Mouse (Mus musculus) kidney, embryonic 16.5 days (tissue): ENCODE data around the gene Pde4a. TPM values are rescaled to one million over a fixed set of nuclear protein-coding genes. Genes with fewer than 3 reads are reported as not detected.
A peak's percentile ranks its signal among the peaks of the same experiment; 100 is the strongest.
"Not testable (repeated sequence)": the region's sequence is repeated elsewhere in the genome, so short reads cannot be mapped to it uniquely, and the experiment has no call there.

Experiments
- ATAC-seq: fragments of 200-750 bp; cut with Nextera tagmentation; 2 replicates; pipeline ENCODE4 v1.8.0; 2017; ENCODE audit warnings: moderate TSS enrichment; ENCODE audit not compliant: low FRiP score, low TSS enrichment
- H3K27ac ChIP-seq: fragments of 300-500 bp; sonication (generic); 2 replicates; pipeline ENCODE4 v1.5.1; 2014; ENCODE audit warnings: low read length
- H3K27me3 ChIP-seq: fragments of 300-500 bp; sonication (generic); 2 replicates; pipeline ENCODE4 v1.6.1; 2014; ENCODE audit warnings: low read length, control low read depth, mixed read lengths; ENCODE audit not compliant: insufficient read depth
- H3K36me3 ChIP-seq: fragments of 300-500 bp; sonication (generic); 2 replicates; pipeline ENCODE4 v1.6.1; 2014; ENCODE audit warnings: low read length, control low read depth, mixed read lengths; ENCODE audit not compliant: insufficient read depth
- H3K4me1 ChIP-seq: fragments of 300-500 bp; sonication (generic); 2 replicates; pipeline ENCODE4 v1.6.1; 2014; ENCODE audit warnings: low read length, control low read depth, mixed read lengths; ENCODE audit not compliant: insufficient read depth
- H3K4me2 ChIP-seq: fragments of 300-500 bp; sonication (generic); replicated peaks from 2 replicates; pipeline ENCODE4 v1.6.1; 2014; ENCODE audit warnings: low read depth, low read length
- H3K4me3 ChIP-seq: fragments of 300-500 bp; sonication (generic); 2 replicates; pipeline ENCODE4 v1.5.1; 2014; ENCODE audit warnings: mild to moderate bottlenecking, low read length
- H3K9ac ChIP-seq: fragments of 300-500 bp; sonication (generic); replicated peaks from 2 replicates; pipeline ENCODE4 v1.6.1; 2014; ENCODE audit warnings: low read length
- H3K9me3 ChIP-seq: fragments of 300-500 bp; sonication (generic); 2 replicates; pipeline ENCODE4 v1.6.1; 2016; ENCODE audit warnings: low read length, control low read depth
- WGBS: fragments of 180-500 bp; shearing (Covaris S2); extraction: QIAGEN DNeasy Blood & Tissue Kit; methylation state at CpG from one replicate; pipeline ENCODE4 v1.1.7; 2014; 5-methylcytosine and 5-hydroxymethylcytosine counted together
- polyA plus RNA-seq: library from polyadenylated mRNA; unstranded; fragments of >200 nt; fragmentation: Nextera tagmentation; extraction: Ambion mirVana; gene quantifications from 2 replicates; pipeline ENCODE4 v1.2.1, GENCODE M21; 2015

Gene Pde4a
- polyA plus RNA-seq, 1 experiment from 2014 or later: 14.3 TPM

DNA sequence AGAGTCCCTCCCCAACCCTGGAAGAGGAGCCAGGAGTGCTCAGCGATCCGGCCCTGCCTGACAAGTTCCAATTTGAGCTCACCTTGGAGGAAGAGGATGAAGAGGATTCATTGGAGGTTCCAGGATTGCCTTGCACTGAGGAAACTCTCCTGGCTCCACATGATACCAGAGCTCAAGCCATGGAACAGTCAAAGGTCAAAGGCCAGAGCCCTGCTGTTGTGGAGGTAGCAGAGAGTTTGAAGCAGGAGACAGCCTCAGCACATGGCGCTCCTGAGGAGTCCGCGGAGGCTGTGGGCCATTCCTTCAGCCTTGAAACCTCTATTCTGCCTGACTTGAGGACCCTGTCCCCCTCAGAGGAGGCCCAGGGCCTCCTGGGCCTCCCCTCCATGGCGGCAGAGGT is 45.3 kb downstream of the Pde4a start:
- H3K4me3 ChIP-seq: no peak overlapping the region
- no peak for ATAC-seq
- no peaks in the 10 kb centered on the region for H3K4me1 ChIP-seq
- no peak overlapping the region for H3K9ac ChIP-seq
- H3K4me2 ChIP-seq: no peak overlapping the region
- no peaks in the 10 kb centered on the region for H3K9me3 ChIP-seq
- 74% methylated on average over 6 of the region's 6 CpGs for WGBS
- no peak overlapping the region for H3K27ac ChIP-seq
- no peaks in the 10 kb centered on the region for H3K27me3 ChIP-seq
- H3K36me3 ChIP-seq: 0 out of 2 replicates have a peak, but pooled peaks cover 6% of the 10 kb centered on the region

- peaks cover 4% of the 10 kb centered on the region; the same call in 1 of the 2 replicates for H3K4me1 ChIP-seq
- H3K4me2 ChIP-seq: no peak overlapping the region
- no peaks in the 10 kb centered on the region for H3K9me3 ChIP-seq
- H3K4me3 ChIP-seq: no peak overlapping the region
- H3K36me3 ChIP-seq: 0 out of 2 replicates have a peak, but pooled peaks cover 6% of the 10 kb centered on the region
- ATAC-seq: no peak
- H3K27me3 ChIP-seq: no peaks in the 10 kb centered on the region
- 82% methylated on average over 7 of the region's 7 CpGs for WGBS
- no peak overlapping the region for H3K27ac ChIP-seq
- H3K9ac ChIP-seq: no peak overlapping the region
Measured at GRCm38 (mm10) chr9:21211624-21212023, 46.1 kb downstream of the Pde4a start.

DNA sequence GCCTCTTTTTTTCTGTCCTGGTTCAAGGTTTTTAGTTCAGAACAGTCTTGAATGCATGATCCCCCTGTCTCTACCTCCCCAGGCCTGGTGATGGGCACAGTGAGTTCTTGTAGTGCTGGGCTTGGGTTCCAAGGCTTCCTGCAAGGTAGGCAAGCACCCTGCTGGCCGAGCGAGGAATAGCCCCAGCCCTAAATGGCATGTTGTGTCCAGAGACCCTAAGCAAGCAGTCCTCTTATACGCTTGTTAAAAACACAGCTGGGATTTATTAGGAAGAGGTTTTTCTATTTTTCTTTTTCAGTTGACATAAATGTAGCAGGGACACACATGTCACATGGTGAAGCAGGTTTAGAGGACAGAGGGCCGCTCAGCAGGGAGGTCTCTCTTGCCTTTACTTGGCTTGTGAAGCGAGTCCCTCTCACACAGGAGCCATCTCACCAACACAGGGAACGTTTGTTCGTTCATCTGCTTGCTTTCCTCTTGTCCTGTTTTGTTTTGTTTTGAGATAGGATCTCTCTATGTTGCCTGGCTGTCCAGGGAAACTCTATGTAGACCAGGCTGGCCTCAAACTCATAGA is 48.2 kb downstream of the Pde4a start:
- Histone ChIP-seq H3K9me3 (no peaks in the 10 kb centered on the region), H3K4me2 (no peak overlapping the region), H3K27ac (no peak overlapping the region), H3K36me3 (0 out of 2 replicates have a peak, but pooled peaks cover 6% of the 10 kb centered on the region), H3K9ac (no peak overlapping the region), H3K27me3 (no peaks in the 10 kb centered on the region), H3K4me1 (peaks cover 4% of the 10 kb centered on the region; the same call in 1 of the 2 replicates), H3K4me3 (no peak overlapping the region)
- no peak for ATAC-seq
- WGBS: 47% methylated on average over 7 of the region's 7 CpGs

DNA sequence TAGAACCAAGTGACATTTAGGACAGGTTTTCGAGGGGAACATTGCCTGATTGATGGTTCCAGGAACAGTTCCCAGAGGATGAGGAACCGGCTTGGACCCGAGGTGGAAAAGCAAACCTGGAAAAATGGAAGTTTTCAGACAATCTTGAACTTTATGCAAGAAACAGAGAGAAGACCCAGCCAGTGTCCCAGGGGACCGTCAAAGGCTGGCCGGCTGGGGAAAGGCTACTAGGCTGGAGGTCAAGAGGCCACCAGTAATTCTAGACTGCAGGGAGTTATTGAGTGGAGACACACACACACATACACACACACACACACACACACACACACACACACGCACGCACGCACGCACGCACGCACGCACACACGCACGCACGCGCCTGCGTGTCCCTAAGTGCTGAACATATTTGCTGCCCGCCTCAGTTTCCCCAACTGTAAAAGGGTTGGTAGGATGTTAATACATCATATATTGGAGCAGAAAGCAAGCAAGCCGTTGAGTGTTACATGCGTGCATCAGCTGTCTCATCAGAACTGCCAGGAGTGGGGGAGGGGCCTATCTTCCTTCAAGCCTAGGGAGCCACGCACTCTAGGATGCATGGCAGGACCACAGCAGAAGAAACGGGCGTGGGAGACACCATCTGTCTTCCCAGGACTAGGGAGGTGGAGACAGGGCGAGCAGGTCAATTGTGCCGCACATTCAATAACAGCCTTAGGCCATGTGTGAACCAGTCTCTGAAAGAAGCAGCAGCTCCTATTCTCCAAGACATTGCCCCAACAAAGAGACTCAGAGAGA is 50.7 kb downstream of the Pde4a start:
- no peak overlapping the region for H3K9ac ChIP-seq
- WGBS: 56% methylated on average over 25 of the region's 25 CpGs
- no peaks in the 10 kb centered on the region for H3K36me3 ChIP-seq
- ATAC-seq: no peak
- no peak overlapping the region for H3K4me2 ChIP-seq
- no peak overlapping the region for H3K27ac ChIP-seq
- H3K9me3 ChIP-seq: no peaks in the 10 kb centered on the region
- peaks cover 9% of the 10 kb centered on the region; the same call in 1 of the 2 replicates for H3K4me1 ChIP-seq
- H3K27me3 ChIP-seq: no peaks in the 10 kb centered on the region
- H3K4me3 ChIP-seq: no peak overlapping the region

GRCm38 (mm10) chr9:21219820-21220219 is 54.3 kb downstream of the Pde4a start:
- no peak for ATAC-seq
- Histone ChIP-seq H3K36me3 (no peaks in the 10 kb centered on the region), H3K9me3 (peaks cover 2% of the 10 kb centered on the region; the same call in 1 of the 2 replicates), H3K27ac (no peak overlapping the region), H3K27me3 (no peaks in the 10 kb centered on the region), H3K9ac (no peak overlapping the region), H3K4me3 (no peak overlapping the region), H3K4me2 (no peak overlapping the region), H3K4me1 (peaks cover 9% of the 10 kb centered on the region; the same call in 1 of the 2 replicates)
- WGBS: 61% methylated on average over 3 of the region's 3 CpGs

GRCm38 (mm10) chr9:21220490-21221382 is 55.2 kb downstream of the Pde4a start:
- Histone ChIP-seq H3K9ac (peak overlapping the region; percentile 33; the same call in 1 of the 2 replicates), H3K4me3 (peak overlapping the region; percentile 37), H3K27me3 (no peaks in the 10 kb centered on the region), H3K27ac (peak overlapping the region; percentile 14), H3K9me3 (peaks cover 2% of the 10 kb centered on the region; the same call in 1 of the 2 replicates), H3K36me3 (no peaks in the 10 kb centered on the region), H3K4me1 (peaks cover 17% of the 10 kb centered on the region; the same call in 1 of the 2 replicates), H3K4me2 (peak overlapping the region; percentile 54)
- WGBS: 5% methylated on average over 21 of the region's 21 CpGs
- ATAC-seq: peak; percentile 85

GRCm38 (mm10) chr9:21221383-21221929 is 55.9 kb downstream of the Pde4a start:
- Histone ChIP-seq H3K36me3 (no peaks in the 10 kb centered on the region), H3K4me1 (peaks cover 16% of the 10 kb centered on the region; the same call in 1 of the 2 replicates), H3K9ac (no peak overlapping the region), H3K4me2 (peak overlapping the region; percentile 54; the same call in 1 of the 2 replicates), H3K27ac (no peak overlapping the region), H3K4me3 (no peak overlapping the region), H3K9me3 (peaks cover 2% of the 10 kb centered on the region; the same call in 1 of the 2 replicates), H3K27me3 (no peaks in the 10 kb centered on the region)
- ATAC-seq: peak; percentile 33; the same call in 1 of the 2 replicates
- WGBS: 16% methylated on average over 7 of the region's 7 CpGs

DNA sequence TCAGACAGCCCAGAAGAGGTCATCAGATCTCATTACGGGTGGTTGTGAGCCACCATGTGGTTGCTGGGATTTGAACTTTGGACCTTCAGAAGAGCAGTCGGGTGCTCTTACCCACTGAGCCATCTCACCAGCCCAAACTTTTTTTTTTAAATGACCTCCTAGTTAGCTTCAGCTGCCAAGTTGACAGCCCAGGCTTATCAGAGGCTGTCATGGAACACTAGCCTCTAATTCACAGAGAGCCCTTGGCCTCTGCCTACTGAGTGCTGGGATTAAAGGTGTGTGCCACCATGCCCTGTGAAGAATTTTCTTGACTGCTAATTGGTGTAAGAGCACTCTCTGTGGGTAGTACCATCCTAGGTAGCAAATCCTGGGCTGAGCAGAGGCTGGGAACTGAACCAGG is 58.0 kb downstream of the Pde4a start:
- 75% methylated on average over 1 of the region's 2 CpGs for WGBS
- H3K36me3 ChIP-seq, H3K27me3 ChIP-seq, H3K9ac ChIP-seq, H3K9me3 ChIP-seq, H3K4me3 ChIP-seq, ATAC-seq, H3K27ac ChIP-seq, H3K4me2 ChIP-seq: not testable (repeated sequence)
- H3K4me1 ChIP-seq: peaks cover 28% of the 10 kb centered on the region

- no peak overlapping the region for H3K4me2 ChIP-seq
- peaks cover 2% of the 10 kb centered on the region; the same call in 1 of the 2 replicates for H3K9me3 ChIP-seq
- no peak overlapping the region for H3K27ac ChIP-seq
- 92% methylated on average over 6 of the region's 6 CpGs for WGBS
- H3K4me1 ChIP-seq: peaks cover 28% of the 10 kb centered on the region
- no peak for ATAC-seq
- H3K4me3 ChIP-seq: no peak overlapping the region
- no peak overlapping the region for H3K9ac ChIP-seq
- H3K27me3 ChIP-seq: no peaks in the 10 kb centered on the region
- peaks cover 2% of the 10 kb centered on the region; the same call in 1 of the 2 replicates for H3K36me3 ChIP-seq
Measured at GRCm38 (mm10) chr9:21223906-21224305, 58.4 kb downstream of the Pde4a start.
